Mouse (Mus musculus) R1 (cell line): ENCODE results near the gene Pax1.

Source experiments
- DNase-seq: peaks from one replicate; pipeline ENCODE4 v3.0.0-alpha.2; 2018; ENCODE audit warnings: low read depth, low spot score

Gene Pax1

DNA sequence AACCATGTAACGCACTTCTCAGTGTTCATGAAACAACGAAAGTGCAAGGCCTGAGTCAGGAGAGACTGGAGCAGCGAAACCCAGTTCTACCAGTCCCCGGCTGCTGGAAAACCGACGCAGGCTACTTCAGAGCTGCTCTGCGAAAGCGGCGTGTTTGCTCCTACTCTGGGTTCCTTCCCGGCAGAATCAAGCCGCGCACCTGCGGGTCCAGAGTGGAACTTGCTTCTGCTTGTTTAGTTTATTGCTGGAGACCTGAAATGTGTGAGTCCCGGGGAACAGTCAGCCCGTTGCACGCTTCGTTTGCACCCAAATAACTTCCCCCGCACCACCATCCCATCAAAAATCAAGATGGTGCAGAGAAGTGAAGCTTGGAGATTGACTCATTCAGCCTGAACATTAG, at the start of gene Pax1:
Pax1 (plus strand) TSS at position 345 of the 400 bp plus-strand sequence.
- peak; percentile 43 for DNase-seq

DNA sequence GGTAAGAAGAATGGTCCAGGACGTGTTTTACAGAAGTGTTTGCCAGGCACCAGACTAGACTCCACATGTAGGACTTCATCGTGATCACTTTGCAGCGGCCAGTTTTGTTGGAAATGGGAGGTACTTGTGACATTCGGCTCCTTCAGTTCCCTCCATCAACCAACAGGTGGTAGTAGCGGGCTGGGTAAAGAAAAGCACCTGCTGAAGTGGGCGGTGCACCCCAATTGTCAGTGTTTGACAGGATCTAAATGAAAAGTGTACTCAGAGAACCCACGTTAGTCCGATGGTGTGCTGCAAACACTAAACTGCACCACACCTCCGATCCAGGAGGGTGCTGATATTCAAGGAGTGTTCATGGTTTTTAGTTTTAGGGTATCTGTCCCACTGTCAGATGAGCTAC, 40.7 kb upstream of the Pax1 start:
- peak; percentile 84 for DNase-seq

DNA sequence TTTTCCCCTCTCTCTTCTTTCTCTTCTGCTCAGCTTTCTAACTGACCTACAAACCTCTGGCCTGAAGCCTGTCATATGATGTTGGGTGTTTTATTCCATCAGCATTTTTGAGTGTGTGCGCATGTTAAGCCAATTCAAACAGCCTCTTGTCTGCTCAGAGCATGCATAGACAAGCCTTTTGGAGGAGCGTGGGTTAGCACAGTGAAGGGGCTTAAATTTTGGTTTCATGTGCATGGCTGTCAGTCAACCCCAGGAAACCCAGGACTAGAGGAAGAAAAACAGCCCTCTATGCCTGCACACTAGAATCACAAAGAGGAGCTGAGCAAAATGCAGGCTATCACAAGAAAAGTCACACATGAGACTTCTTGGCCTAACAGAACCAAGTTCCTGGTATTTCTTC, 36.5 kb upstream of the Pax1 start:
- no peak for DNase-seq

DNA sequence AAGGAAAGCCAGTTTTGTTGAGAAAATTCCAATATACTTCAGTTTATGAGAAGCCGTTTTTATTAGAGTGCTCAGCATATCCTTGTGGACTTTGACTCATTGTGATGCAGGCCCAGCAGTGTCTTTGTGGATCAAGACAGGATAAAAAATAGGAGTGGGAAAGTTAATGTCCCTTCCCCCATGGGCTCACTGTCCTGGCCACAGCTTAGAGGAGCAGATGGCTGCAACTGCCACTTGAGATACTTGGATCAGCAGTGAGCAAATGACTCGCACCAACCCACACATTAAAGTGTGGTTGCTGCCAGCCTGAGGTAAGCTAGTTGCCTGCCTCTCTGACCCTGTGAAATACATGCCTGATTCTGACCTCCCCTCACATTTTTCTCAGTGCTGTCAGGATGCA, 29.0 kb upstream of the Pax1 start:
- DNase-seq = no peak

DNA sequence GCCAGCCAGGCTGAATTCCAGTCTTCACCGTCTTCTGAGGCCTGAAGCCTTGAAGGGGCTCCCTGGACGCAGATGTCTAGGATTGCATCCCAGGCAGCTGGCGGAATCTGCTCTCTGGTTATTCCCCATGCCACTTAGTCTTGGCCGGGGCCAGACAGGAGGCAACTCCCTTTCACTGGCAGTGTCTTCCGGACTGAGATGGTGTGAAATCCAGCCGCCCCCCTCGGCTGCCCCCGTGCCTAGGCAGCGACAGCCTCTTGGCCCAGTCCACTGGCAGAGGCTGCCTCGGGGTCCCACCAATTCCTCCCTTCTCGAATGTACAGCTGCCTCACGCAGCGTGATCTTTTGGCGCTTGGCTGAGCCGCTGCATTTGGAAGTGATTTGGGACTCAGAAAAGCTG, 23.0 kb upstream of the Pax1 start:
- no peak for DNase-seq

DNA sequence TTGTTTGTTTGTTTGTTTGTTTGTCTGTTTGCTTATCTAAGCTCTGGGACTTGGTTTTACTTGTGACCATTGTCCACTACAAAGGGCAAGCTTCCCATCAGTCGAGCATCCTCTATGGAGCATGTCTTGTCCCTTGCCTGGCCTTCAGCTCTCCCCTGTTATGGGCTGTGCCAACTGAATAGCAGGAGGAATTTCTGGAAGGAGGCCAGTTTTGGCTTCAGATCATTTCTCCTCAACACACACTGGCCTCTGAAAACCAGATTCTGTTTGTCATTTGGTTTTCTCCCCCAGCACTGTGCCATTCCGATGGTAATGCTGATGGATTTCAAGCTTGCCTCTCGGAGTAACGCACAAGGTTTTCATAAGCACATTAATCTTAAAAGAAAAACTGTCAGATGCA, 21.9 kb upstream of the Pax1 start:
- no peak for DNase-seq

DNA sequence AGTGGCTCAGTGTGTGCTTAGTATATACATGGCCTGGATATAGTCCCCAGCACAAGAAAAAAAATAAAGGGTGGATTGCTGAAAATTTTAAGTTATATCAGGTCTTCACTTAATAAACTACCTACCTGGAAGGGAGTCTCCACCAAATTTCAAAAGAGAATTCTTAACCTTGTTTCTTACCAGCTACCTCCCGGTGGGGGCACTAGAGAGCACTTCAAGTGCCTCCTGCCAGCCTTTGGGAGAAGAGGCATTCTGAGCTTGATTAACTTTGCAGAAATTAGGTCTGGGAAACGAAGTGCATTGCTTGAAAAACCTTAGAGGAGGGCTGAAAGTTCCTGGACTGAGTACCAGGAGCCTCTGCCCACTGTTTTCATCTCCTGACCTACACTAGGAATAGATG, 19.5 kb upstream of the Pax1 start:
- peak; percentile 32 for DNase-seq

DNA sequence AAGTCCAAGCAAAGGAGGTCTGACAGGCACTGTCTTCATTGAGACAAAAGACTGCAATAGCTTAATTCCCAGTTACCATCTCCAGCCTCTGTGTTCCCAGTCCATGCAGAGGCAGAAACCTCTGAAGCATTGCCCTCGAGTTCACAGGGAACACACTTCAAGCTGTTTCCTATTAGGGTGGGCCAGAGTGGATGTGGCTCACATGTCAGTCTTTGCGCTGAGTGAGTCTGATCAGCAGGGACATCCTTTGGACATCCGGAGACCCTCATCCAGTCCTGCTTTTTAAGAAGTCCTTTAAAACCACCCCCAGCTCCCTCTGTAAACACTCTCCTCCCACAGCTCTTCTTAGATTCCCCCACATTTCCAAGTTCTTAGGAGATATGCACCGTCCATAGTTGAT, 2.0 kb upstream of the Pax1 start:
- DNase-seq = no peak

DNA sequence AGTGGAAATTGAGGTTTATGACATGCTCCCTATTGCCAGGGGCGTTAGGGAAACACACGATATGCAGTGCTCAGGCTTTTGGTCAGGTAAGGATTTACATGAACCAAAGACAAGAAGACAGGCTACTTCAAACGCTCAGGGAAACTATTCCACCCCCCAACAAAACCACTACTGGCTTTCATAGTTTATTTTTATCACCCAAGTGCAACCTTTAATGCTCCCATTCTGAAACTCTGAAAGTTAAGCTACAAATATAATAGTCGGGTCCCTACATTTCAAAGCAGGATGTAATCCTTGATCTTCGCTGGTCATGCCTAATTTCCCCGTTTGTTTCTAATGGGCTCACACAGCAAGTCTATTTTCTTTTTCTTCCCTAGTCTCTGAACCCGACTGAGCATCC, 1.3 kb upstream of the Pax1 start:
- no peak for DNase-seq

DNA sequence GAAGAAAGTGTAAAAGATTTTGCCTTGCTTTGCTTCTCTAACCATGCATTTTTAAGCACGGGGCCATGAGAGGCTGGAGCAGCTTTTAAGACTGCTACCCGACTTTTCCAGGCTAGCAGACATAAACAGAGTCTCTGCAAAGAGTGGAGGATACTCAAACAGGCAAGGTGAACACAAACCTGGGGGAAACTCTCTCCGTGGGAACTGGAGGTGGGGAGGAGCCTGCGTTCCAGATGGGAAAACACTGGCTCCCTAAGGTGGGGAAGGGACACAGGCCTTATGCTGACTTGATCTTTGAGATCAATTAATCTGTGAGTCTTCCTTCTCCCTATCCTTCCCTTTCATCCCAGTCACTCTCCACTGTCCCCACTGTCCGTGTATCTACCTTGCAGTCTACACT, 869 bp upstream of the Pax1 start:
- no peak for DNase-seq

DNA sequence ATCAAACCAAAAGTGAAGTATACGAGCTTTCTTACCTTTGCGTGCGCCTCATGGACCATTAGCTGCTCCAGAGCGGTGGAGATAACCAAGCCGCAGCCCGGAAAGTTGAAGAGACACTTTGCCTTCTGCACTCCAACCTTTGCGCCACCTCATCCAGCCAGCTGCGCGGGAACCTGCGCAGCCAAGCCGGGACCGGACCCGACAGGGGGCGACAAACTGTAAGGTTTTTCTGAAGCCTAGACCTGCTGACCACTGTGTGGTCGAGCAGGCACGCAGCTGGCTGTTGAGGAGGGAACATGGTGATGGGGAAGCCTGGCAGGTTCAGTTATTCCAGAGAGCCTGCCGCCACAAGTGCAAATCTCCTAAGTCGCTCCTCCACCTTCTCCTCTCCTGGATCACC, 591 bp downstream of the Pax1 start:
- DNase-seq = peak; percentile 78

DNA sequence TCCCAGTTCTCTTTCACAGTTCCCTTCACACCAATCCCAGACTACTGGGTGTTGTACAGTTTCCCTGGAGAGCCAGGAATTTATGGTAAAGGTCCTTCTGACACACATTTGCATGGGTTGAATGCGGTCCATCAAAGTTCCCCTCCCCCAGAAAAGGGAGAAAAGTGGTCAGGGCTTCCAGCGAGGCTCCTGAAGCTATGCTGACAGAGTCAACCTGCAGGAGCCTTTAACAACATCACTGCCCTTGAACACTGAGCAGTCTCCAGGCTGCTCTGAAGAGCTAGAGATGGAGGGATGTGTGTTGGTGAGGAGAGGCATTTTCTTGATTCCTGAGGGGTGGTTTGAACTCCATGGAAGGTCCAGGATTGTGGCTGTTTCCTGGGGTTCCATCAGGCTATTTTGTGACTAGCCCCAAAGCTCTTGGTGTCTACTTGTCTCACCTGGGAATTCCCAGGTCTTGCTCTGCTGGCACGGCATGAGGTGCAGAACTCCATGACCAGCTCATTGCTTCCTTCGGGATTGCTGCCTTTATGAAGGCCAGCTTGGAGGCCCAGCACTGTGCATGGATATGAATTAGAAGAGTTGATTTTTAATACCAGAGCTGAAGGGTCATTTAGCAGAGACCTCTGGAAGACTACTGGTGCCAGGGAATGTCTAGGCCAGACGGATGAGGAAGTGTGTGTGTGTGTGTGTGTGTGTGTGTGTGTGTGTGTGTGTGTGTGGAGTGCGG, 1.8 kb downstream of the Pax1 start:
- DNase-seq = peak; percentile 26

DNA sequence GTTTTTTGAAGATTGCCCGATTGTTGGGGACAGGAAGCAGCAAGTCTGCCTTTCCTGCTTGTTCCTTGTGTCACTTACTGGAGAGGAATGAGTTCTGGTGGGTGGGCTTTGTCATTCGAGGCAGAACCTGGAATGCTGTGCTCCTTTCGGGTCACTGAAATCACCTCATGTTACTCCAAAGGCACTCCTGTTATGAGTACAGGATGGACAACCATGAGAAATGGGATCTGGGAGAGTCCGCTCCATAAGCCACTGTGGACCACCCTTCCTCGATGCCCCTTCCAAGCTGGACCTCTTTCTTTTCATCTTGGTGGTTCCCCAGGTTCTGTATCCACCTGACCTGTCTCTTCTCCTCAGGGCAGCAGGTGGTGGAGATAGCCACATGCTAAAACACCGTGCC, 2.5 kb downstream of the Pax1 start:
- DNase-seq = no peak

DNA sequence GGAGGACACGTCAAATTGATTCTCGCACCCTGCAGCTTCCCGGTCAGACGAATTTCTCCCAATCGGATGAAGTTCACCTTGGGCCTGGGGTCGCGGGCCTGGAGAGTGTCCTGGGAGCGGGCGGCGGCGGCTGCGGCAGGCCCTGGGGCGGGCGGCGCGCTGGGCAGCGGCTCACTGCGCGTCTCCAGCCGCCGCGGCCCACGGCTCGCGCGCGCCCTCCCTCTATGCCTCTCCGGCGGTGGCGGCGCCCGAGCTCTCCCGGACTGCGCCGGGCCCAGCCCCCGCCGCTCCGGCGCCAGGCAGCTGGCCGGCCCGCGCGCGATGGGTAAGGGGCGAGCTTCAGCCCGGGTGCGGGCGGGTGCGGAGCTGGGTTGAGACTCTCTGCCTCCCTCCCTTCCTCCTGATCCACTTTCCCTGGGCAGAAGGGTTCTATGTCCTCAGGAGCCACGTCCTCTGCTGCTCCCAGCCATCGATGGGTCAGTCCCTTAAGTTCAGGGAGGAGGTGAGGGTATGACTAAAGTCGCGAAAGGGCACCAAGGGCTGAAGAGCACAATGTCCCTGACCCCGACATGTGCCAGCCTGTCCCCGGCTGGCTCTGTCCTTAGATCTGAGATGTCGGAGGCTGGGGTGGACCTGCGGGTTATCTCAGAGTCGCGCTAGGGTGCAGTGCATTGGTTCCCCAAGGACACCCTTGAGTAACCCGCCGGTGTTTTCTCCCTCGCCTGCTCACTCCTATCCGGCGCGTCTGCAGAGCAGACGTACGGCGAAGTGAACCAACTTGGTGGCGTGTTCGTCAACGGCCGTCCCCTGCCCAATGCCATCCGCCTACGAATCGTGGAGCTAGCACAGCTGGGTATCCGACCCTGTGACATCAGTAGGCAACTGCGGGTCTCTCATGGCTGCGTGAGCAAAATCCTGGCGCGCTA, 3.5 kb downstream of the Pax1 start:
- DNase-seq = peak; percentile 30

DNA sequence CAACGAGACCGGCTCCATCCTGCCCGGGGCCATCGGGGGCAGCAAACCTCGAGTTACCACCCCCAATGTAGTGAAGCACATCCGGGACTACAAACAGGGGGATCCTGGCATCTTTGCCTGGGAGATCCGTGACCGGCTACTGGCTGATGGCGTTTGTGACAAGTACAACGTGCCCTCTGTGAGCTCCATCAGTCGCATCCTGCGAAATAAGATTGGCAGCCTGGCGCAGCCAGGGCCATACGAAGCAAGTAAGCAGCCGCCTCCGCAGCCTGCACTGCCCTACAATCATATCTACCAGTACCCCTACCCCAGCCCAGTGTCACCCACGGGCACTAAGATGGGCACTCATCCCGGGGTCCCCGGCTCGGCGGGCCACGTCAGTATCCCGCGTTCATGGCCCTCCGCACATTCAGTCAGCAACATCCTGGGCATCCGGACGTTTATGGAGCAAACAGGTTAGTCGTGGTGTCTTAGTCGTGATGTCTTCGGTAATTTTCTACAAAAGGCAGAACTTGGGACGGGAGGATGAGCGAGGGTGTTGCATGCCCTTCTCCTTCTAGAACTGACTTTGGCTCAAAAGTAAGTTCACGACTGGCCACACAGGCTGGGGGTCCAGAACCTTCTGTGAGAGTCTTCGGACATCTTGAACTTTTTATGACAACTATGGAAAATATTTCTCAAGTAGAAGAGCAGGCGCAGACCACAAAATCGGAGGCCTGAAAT, 4.3 kb downstream of the Pax1 start:
- DNase-seq = no peak

DNA sequence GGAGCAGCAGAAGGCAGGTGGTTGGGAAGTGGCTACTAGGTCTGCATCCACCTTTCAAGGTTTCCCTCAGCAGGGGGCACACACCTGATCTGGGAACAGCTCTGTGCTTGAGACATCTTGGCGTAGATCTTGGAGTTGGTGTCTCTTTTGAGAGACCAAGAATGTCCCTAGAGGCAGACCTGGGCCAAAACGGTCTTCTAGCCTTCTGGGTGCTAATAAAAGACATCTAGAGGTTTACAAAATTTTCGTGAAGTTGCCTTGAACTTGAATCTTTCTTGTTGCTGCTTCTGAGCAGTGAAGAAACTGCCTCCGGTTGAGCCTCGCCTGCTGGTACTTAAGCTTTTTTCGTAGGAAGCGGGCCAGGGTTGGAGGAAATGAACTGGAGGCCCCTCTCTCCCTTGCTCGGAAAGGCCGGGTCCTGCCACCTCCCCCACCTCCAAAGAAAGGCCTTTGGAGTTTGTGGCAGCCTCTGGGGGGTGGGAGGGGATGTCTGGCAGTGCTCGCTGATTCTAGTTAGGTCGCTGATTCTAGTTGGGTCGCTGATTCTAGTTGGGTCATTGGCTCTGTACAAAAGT, 5.6 kb downstream of the Pax1 start:
- DNase-seq = no peak

DNA sequence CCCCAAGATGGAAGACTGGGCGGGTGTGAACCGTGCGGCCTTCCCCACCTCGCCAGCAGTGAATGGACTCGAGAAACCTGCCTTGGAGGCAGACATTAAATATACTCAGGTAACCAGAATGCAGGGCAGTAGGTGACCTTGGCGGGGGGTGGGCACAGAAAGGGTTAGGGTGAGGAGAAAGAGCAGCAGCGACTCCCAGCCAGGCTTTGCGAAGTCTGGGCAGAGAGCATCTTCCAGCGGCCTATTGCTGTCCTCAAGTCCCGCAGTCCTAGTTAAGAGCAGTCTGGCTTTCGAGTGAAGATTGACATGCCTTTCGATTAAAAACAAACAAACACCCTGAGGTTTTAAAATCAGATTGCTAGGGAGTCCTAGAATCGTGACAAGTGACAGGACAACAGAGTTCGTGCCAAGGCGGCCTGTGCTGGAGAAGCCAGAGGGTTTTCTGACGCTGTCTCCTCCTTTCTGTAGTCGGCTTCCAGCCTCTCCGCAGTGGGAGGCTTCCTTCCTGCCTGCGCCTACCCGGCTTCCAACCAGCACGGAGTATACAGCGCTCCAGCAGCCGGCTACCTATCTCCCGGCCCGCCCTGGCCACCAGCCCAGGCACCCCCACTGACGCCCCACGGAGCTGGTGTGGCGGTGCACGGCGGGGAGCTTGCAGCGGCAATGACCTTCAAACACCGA, 6.3 kb downstream of the Pax1 start:
- peak; percentile 35 for DNase-seq

DNA sequence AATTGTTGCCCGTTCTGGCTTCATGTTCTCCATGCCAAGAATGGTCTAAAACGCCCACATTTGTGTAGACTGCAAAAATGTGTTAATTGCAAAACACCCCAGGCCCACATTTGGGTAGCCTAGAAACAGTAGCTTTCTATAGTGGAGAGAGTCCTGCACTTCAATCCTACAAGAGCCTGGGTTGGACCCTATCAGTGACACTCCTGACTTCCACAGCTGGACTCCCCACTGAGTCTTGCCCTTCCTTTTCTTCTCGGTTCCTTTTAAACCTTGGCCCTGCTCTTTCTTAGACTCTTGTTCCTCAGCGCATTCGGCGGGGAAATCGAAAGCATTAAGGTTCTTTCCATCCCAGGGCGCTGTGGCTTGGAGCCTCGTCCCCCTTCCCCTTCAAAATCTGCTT, 7.8 kb downstream of the Pax1 start:
- peak; percentile 58 for DNase-seq

DNA sequence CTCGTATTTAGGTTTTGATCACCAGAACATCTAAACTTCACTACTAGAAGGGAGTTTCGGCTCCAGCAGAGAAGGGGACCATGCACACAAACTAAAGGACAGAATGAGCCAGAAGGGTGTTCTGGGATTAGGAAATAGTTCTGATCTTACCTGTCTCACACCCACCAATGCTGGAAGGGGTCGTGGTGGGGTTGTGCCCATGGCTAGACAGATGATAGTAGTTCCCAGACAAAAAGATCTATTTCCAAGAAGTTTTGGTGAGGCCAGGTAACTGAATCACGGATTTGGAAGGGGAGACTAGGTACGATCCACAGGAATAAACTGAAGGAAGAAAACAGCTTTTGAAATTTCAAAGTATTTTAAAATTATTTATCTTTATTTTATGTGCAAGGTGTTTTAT, 8.4 kb downstream of the Pax1 start:
- DNase-seq = no peak

DNA sequence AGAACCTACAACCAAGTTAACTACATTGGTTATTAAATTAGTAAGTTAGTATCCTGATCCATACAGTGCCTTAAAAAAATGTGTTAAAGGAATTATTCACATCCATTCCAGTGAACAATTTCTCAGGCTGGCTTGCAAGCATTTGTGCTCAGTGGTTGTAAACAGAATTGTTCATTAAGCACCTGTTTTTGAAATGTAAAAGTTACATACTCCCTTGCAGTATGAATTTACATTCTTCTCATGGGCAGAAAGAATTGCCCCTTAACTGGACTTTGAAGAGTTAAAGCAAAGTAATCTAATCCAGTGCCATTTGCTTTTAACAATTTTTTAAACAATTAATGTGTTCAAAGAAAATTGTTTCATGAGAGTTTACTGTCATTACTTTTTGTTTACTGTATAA, 9.6 kb downstream of the Pax1 start:
- DNase-seq = no peak

DNA sequence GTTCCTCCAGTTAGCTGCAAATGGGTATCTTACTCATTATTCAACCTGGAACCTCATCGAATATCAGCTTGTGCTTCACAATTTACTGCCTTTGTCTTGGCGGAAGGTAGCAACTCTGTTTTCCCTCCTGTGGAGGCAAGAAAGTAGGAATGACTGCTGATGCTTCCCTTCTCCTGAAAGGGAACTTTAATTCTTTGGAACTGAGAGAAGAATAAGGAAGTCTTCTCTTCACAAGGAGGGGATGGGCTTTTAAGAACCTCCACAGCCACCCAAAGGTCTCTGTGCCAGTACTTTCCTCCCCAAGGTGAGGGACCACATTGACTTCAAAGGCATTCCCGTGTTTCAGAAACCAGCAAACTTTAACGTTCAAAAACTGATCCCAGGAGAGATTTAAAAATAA, 10.1 kb downstream of the Pax1 start:
- no peak for DNase-seq
